Mouse (Mus musculus) effector memory CD4-positive, alpha-beta T cell, adult 5 months (primary cell): ENCODE data around the gene Lrrc55. TPM values are rescaled to one million over a fixed set of nuclear protein-coding genes. Genes with fewer than 3 reads are reported as not detected.

Source experiments
- polyA plus RNA-seq: library from polyadenylated mRNA; unstranded; fragments of 100-300 nt; shearing (Covaris generic); gene quantifications from one replicate; pipeline ENCODE4 v1.2.1, GENCODE M21; 2017

The Lrrc55 gene
- polyA plus RNA-seq = not detected

DNA sequence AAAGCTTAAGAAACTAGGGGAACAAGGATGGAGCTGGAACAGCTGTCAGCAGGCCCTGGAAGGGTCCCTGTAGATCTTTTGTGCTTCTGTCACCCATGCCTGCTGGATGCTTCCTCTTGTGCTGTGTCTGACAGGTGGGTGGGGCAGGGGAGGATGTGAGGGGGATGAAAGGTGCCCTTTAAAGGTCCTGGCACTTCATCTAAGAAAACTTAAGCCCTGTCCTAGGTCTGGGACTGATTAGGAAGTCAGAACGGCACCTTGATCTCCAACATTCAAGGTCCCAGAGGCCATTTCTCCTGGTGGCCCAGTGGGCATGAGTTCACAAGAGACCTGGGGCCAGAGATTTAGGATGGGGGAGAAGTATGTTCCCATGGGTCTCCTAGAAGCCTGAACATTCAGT, at the start of gene Lrrc55:
Gene Lrrc55 (minus strand): TSS at position 297 of the 400 bp plus-strand sequence.

GRCm38 (mm10) chr2:85136089-85136488, 60.9 kb downstream of the Lrrc55 start, which contains the start of gene Aplnr:
Aplnr (plus strand) TSS chr2:85136225.

Other genes starting within 250 kb of the Lrrc55 start
- not detected for gene Prg2, start 216.7 kb downstream of the Lrrc55 start, polyA plus RNA-seq
- not detected for gene Prg3, start 209.0 kb downstream of the Lrrc55 start, polyA plus RNA-seq
- 159 TPM for gene Ssrp1, start 160.0 kb downstream of the Lrrc55 start, polyA plus RNA-seq
- gene P2rx3, start 159.7 kb downstream of the Lrrc55 start, polyA plus RNA-seq = not detected
- 12.3 TPM for gene Tnks1bp1, start 149.2 kb downstream of the Lrrc55 start, polyA plus RNA-seq
- not detected for gene Aplnr, start 61.0 kb downstream of the Lrrc55 start, polyA plus RNA-seq
- not detected for gene Olfr987, start 142.1 kb upstream of the Lrrc55 start, polyA plus RNA-seq
- not detected for gene Olfr988, start 166.0 kb upstream of the Lrrc55 start, polyA plus RNA-seq
- not detected for gene Olfr992, start 212.3 kb upstream of the Lrrc55 start, polyA plus RNA-seq
- not detected for gene Olfr993, start 217.7 kb upstream of the Lrrc55 start, polyA plus RNA-seq
- not detected for gene Olfr994, start 239.3 kb upstream of the Lrrc55 start, polyA plus RNA-seq
- not detected for gene Olfr995, start 246.4 kb upstream of the Lrrc55 start, polyA plus RNA-seq